Mouse (Mus musculus): ENCODE data around the gene Yes1. TPM values are rescaled to one million over a fixed set of nuclear protein-coding genes. Genes with fewer than 3 reads are reported as not detected.

Yes1 gene
- polyA plus RNA-seq (2014; fragmentation: Nextera tagmentation; extraction: Ambion mirVana), result 36.4 and 37.4 TPM in 2 replicates

DNA sequence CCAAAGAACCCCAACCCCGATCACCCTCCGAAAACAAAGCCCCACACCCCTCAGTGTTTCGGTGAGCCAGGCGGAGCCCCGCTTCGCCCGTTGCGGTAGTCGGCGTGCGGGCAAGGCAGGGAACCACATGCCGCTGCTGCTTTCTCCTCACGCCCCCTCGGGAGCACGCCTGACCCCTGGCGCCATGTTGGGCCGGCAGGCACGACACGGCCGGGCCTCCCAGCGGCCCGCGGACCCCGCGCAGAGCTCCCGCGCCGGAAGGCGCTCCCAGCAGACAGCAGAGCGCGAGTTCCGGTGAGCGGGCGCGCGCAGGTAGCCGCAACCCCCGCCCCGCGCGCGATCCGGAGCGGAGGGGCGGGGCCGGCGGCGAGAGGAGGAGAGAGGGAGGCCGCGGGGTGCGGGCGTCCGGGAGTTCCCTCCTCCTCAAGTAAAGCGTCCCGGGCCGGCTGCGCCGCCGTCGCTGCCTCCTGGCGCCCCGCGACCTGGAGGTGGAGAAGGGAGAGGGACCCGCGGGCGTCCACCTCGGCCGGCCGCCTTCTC, at the start of gene Yes1:
Gene Yes1, plus strand, starts transcription at position 371 of the 540 bp plus-strand sequence.
- ATAC-seq (replicated peaks; ENCODE audit: low FRiP score), result peak; percentile 95
- no peaks in the 10 kb centered on the region for H3K36me3 ChIP-seq (ENCODE audit: control insufficient read depth, insufficient read depth, low read length)
- peak; percentile 93 for DNase-seq (ENCODE audit: low spot score)
- peak within 1 kb of the TSS; percentile 93 for H3K9ac ChIP-seq (ENCODE audit: low read length)
- H3K4me3 ChIP-seq (ENCODE audit: low read depth, low read length), result peak within 1 kb of the TSS; percentile 87
- H3K4me1 ChIP-seq (replicated peaks; ENCODE audit: control insufficient read depth, insufficient read depth, low read length), result no peaks in the 10 kb centered on the region
- H3K9me3 ChIP-seq (ENCODE audit: control insufficient read depth, low read length), result no peaks in the 10 kb centered on the region
- WGBS, result under 1% methylated on average over 46 of the region's 69 CpGs
- peak within 1 kb of the TSS; percentile 78 for H3K4me2 ChIP-seq (ENCODE audit: low read depth, low read length, severe bottlenecking)
- no peaks in the 10 kb centered on the region for H3K27me3 ChIP-seq (ENCODE audit: control insufficient read depth, insufficient read depth, low read length)
- peak within 1 kb of the TSS; percentile 84 for H3K27ac ChIP-seq (ENCODE audit: low read depth, low read length)

- ATAC-seq (replicated peaks; ENCODE audit: low FRiP score) (no peak), DNase-seq (ENCODE audit: low spot score) (no peak)
- Histone ChIP-seq H3K9ac (ENCODE audit: low read length) (no peak overlapping the region), H3K36me3 (ENCODE audit: control insufficient read depth, insufficient read depth, low read length) (no peaks in the 10 kb centered on the region), H3K27ac (ENCODE audit: low read depth, low read length) (no peak overlapping the region), H3K4me2 (ENCODE audit: low read depth, low read length, severe bottlenecking) (no peak overlapping the region), H3K4me3 (ENCODE audit: low read depth, low read length) (no peak overlapping the region), H3K9me3 (ENCODE audit: control insufficient read depth, low read length) (no peaks in the 10 kb centered on the region), H3K27me3 (ENCODE audit: control insufficient read depth, insufficient read depth, low read length) (no peaks in the 10 kb centered on the region), H3K4me1 (replicated peaks; ENCODE audit: control insufficient read depth, insufficient read depth, low read length) (no peaks in the 10 kb centered on the region)
- WGBS, result 92% methylated on average over 1 of the region's 1 CpGs
Measured at GRCm38 (mm10) chr5:32564697-32565096, 46.3 kb upstream of the Yes1 start.

DNA sequence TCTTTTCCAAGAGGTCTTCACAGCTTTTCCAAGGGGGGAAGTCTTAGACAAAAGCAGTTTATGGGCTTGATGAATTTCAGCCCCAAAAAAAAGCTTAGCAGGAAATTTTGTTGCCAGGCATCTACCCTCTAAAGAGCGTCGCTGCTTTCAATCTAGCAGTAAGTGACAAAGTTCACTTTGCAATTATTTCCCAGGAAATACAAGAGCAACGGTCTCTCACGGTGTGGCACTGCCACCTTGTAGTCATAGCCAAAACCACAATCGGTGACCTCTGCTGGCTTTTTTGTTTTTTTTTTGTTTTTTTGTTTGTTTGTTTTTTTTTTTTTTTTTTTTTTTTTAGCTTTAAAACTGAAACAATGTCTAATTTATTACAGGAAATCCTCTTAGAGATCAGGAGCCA, 39.2 kb upstream of the Yes1 start:
- Histone ChIP-seq H3K9me3 (ENCODE audit: control insufficient read depth, low read length) (no peaks in the 10 kb centered on the region), H3K27me3 (ENCODE audit: control insufficient read depth, insufficient read depth, low read length) (no peaks in the 10 kb centered on the region), H3K9ac (ENCODE audit: low read length) (no peak overlapping the region), H3K4me1 (replicated peaks; ENCODE audit: control insufficient read depth, insufficient read depth, low read length) (no peaks in the 10 kb centered on the region), H3K36me3 (ENCODE audit: control insufficient read depth, insufficient read depth, low read length) (no peaks in the 10 kb centered on the region), H3K4me3 (ENCODE audit: low read depth, low read length) (no peak overlapping the region), H3K4me2 (ENCODE audit: low read depth, low read length, severe bottlenecking) (no peak overlapping the region), H3K27ac (ENCODE audit: low read depth, low read length) (no peak overlapping the region)
- ATAC-seq (replicated peaks; ENCODE audit: low FRiP score), result no peak
- WGBS, result 89% methylated on average over 5 of the region's 5 CpGs
- no peak for DNase-seq (ENCODE audit: low spot score)

DNA sequence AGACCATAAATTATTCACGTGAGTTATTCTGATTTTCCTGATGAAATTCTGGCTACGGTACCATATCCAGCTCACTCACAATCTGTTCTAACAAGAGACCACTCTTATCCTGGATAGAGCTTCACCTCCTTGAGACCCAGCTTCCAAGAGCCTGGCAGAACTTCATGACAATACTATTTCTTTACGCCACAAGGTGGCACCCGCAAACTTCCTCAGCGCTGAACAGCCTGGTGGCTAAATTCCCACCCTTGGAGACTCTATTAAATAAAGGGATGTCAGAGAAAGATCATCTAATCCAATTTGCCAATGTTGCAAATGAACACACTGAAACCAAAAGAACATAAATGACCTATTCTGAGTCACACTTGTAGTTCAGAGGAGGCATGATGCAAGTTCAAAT, 22.8 kb upstream of the Yes1 start:
- no peak for ATAC-seq (replicated peaks; ENCODE audit: low FRiP score)
- H3K36me3 ChIP-seq (ENCODE audit: control insufficient read depth, insufficient read depth, low read length), result no peaks in the 10 kb centered on the region
- DNase-seq (ENCODE audit: low spot score), result peak; percentile 64
- H3K9me3 ChIP-seq (ENCODE audit: control insufficient read depth, low read length), result no peaks in the 10 kb centered on the region
- no peaks in the 10 kb centered on the region for H3K4me1 ChIP-seq (replicated peaks; ENCODE audit: control insufficient read depth, insufficient read depth, low read length)
- H3K4me3 ChIP-seq (ENCODE audit: low read depth, low read length), result no peak overlapping the region
- H3K27me3 ChIP-seq (ENCODE audit: control insufficient read depth, insufficient read depth, low read length), result no peaks in the 10 kb centered on the region
- no peak overlapping the region for H3K4me2 ChIP-seq (ENCODE audit: low read depth, low read length, severe bottlenecking)
- no peak overlapping the region for H3K27ac ChIP-seq (ENCODE audit: low read depth, low read length)
- WGBS, result 17% methylated on average over 5 of the region's 5 CpGs
- H3K9ac ChIP-seq (ENCODE audit: low read length), result no peak overlapping the region

- Histone ChIP-seq H3K27me3 (ENCODE audit: control insufficient read depth, insufficient read depth, low read length) (no peaks in the 10 kb centered on the region), H3K36me3 (ENCODE audit: control insufficient read depth, insufficient read depth, low read length) (no peaks in the 10 kb centered on the region), H3K27ac (ENCODE audit: low read depth, low read length) (no peak overlapping the region), H3K9me3 (ENCODE audit: control insufficient read depth, low read length) (no peaks in the 10 kb centered on the region), H3K4me1 (replicated peaks; ENCODE audit: control insufficient read depth, insufficient read depth, low read length) (no peaks in the 10 kb centered on the region), H3K4me3 (ENCODE audit: low read depth, low read length) (no peak overlapping the region), H3K4me2 (ENCODE audit: low read depth, low read length, severe bottlenecking) (no peak overlapping the region), H3K9ac (ENCODE audit: low read length) (no peak overlapping the region)
- ATAC-seq (replicated peaks; ENCODE audit: low FRiP score) (no peak), DNase-seq (ENCODE audit: low spot score) (no peak)
- 27% methylated on average over 4 of the region's 4 CpGs for WGBS
Measured at GRCm38 (mm10) chr5:32593793-32594192, 17.2 kb upstream of the Yes1 start.

GRCm38 (mm10) chr5:32594358-32594757, 16.6 kb upstream of the Yes1 start:
- Histone ChIP-seq H3K4me2 (ENCODE audit: low read depth, low read length, severe bottlenecking) (no peak overlapping the region), H3K36me3 (ENCODE audit: control insufficient read depth, insufficient read depth, low read length) (no peaks in the 10 kb centered on the region), H3K27me3 (ENCODE audit: control insufficient read depth, insufficient read depth, low read length) (no peaks in the 10 kb centered on the region), H3K27ac (ENCODE audit: low read depth, low read length) (no peak overlapping the region), H3K9me3 (ENCODE audit: control insufficient read depth, low read length) (no peaks in the 10 kb centered on the region), H3K4me3 (ENCODE audit: low read depth, low read length) (no peak overlapping the region), H3K9ac (ENCODE audit: low read length) (no peak overlapping the region), H3K4me1 (replicated peaks; ENCODE audit: control insufficient read depth, insufficient read depth, low read length) (no peaks in the 10 kb centered on the region)
- no peak for ATAC-seq (replicated peaks; ENCODE audit: low FRiP score)
- 77% methylated on average over 5 of the region's 5 CpGs for WGBS
- DNase-seq (ENCODE audit: low spot score), result no peak

DNA sequence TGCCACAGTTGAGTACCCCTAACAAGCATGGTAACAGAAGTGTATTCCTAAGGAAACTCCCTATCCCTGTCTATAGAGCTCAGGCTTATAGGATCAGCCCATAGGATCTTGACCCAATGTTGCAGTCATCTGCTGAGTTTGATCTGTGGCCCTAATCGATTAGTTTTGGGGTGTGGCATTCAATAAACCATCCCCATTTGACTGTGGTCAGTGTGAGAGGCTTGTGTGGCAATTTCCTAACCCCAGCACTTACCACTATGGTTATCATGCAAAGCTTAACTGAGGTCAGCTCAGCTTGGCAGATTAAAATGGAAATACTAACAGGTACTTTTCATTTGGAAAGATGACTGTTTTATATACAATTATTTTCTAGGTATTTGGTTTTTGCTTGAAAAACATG, 5.1 kb upstream of the Yes1 start:
- Histone ChIP-seq H3K9ac (ENCODE audit: low read length) (no peak overlapping the region), H3K9me3 (ENCODE audit: control insufficient read depth, low read length) (no peaks in the 10 kb centered on the region), H3K4me1 (replicated peaks; ENCODE audit: control insufficient read depth, insufficient read depth, low read length) (no peaks in the 10 kb centered on the region), H3K4me3 (ENCODE audit: low read depth, low read length) (no peak overlapping the region), H3K36me3 (ENCODE audit: control insufficient read depth, insufficient read depth, low read length) (no peaks in the 10 kb centered on the region), H3K27ac (ENCODE audit: low read depth, low read length) (no peak overlapping the region), H3K27me3 (ENCODE audit: control insufficient read depth, insufficient read depth, low read length) (no peaks in the 10 kb centered on the region), H3K4me2 (ENCODE audit: low read depth, low read length, severe bottlenecking) (no peak overlapping the region)
- ATAC-seq (replicated peaks; ENCODE audit: low FRiP score) (no peak), DNase-seq (ENCODE audit: low spot score) (no peak)
- 75% methylated on average over 1 of the region's 1 CpGs for WGBS

DNA sequence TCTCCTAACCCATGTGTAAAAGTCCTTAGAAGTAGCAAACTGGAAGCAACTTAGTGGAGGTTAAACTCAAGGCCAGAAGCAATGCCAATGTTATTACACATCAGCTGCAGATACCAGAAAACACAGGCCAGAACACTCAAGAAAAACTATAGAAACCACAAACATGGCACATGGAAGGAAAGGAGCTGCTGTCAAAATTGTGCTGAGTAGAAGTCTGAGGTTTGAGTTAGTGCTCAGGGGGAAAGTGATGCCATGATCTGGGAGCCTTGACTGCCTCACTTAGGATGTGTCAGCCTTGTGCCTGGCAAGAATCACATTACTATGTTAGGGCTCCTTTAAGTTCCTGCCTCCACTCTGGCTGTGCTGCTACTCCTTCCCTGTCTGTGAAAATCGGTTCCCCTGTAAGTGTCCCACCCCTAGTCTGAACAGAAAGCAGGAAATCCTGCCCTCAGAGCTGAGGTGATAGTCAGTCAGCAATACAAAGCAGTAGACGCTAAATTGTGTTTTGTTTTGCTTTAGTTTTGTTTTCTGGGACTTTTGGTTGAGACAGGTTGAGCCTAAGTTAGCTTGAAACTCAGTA, 3.1 kb upstream of the Yes1 start:
- WGBS, result 40% methylated on average over 2 of the region's 2 CpGs
- Histone ChIP-seq H3K27me3 (ENCODE audit: control insufficient read depth, insufficient read depth, low read length) (no peaks in the 10 kb centered on the region), H3K27ac (ENCODE audit: low read depth, low read length) (no peak overlapping the region; the same call in 1 of the 2 replicates), H3K9ac (ENCODE audit: low read length) (no peak overlapping the region), H3K36me3 (ENCODE audit: control insufficient read depth, insufficient read depth, low read length) (no peaks in the 10 kb centered on the region), H3K4me2 (ENCODE audit: low read depth, low read length, severe bottlenecking) (no peak overlapping the region), H3K9me3 (ENCODE audit: control insufficient read depth, low read length) (no peaks in the 10 kb centered on the region), H3K4me3 (ENCODE audit: low read depth, low read length) (no peak overlapping the region), H3K4me1 (replicated peaks; ENCODE audit: control insufficient read depth, insufficient read depth, low read length) (no peaks in the 10 kb centered on the region)
- ATAC-seq (replicated peaks; ENCODE audit: low FRiP score) (no peak), DNase-seq (ENCODE audit: low spot score) (no peak)

DNA sequence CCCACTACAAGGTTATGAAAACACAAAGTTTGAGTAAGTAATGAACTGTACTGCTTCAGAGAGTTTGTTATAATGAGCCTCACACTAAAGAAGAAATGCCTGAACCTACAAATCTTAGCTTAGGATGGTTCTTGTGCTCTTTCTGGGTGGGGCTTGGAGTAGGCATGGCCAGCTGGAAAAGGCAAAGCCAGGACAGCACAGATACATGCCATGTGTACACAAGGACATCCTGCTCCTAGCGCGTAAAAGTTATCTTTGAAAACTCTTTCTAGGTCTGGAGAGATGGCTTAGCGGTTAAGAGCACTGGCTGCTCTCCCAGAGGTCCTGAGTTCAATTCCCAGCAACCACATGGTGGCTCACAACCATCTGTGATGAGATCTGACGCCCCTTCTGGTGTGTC, 2.5 kb upstream of the Yes1 start:
- H3K4me1 ChIP-seq (replicated peaks; ENCODE audit: control insufficient read depth, insufficient read depth, low read length), result no peaks in the 10 kb centered on the region
- H3K27ac ChIP-seq (ENCODE audit: low read depth, low read length), result no peak overlapping the region; the same call in 1 of the 2 replicates

More for the DNA sequence above, 2.5 kb upstream of the Yes1 start:
- no peak overlapping the region for H3K9ac ChIP-seq (ENCODE audit: low read length)
- no peak overlapping the region for H3K4me3 ChIP-seq (ENCODE audit: low read depth, low read length)
- WGBS, result 83% methylated on average over 4 of the region's 4 CpGs
- no peaks in the 10 kb centered on the region for H3K9me3 ChIP-seq (ENCODE audit: control insufficient read depth, low read length)
- H3K36me3 ChIP-seq (ENCODE audit: control insufficient read depth, insufficient read depth, low read length), result no peaks in the 10 kb centered on the region
- ATAC-seq (replicated peaks; ENCODE audit: low FRiP score) (no peak), DNase-seq (ENCODE audit: low spot score) (no peak)
- H3K4me2 ChIP-seq (ENCODE audit: low read depth, low read length, severe bottlenecking), result no peak overlapping the region
- no peaks in the 10 kb centered on the region for H3K27me3 ChIP-seq (ENCODE audit: control insufficient read depth, insufficient read depth, low read length)

Data from forebrain, embryonic 11.5 days (tissue).